Mouse (Mus musculus) cortical plate, adult 2 months (tissue): ENCODE measurements around the gene Ncbp3.

Source experiments
- CTCF ChIP-seq: fragments of 200-500 bp; IDR thresholded peaks from 2 replicates; pipeline ENCODE4 v1.5.1; 2011; ENCODE audit warnings: mild to moderate bottlenecking, control low read depth, low read length; ENCODE audit not compliant: insufficient read depth; ENCODE audit errors: extremely low read depth
- POLR2A ChIP-seq: fragments of 200-500 bp; IDR thresholded peaks from 2 replicates; pipeline ENCODE4 v1.6.1; 2011; ENCODE audit warnings: mild to moderate bottlenecking, low read length, control low read depth; ENCODE audit not compliant: insufficient read depth; ENCODE audit errors: extremely low read depth

DNA sequence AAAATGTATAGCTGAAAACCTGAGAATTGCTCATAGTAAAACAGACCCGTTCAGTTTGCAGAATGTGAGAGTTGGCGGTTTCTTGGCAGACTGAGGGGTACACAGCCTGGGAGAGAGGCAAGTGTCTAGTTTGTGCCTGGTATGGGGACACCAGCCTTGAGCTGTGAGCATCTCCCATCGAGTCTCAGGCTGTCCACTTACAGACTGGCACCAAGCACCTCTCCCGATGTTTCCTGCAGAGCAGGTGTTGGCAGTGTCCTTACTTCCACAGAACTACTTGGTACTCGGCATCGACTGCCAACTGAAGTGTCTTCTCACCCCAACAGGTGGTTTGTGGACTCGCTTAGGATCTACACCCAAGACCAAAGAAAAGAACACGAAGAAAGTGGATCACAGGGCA, 31.0 kb downstream of the Ncbp3 start:
- TF ChIP-seq CTCF: no peak
- no peak for TF ChIP-seq POLR2A
